Mouse (Mus musculus) intestine, postnatal 0 days (tissue): Measurements from ENCODE around the gene Tmcc1. TPM values are rescaled to one million over a fixed set of nuclear protein-coding genes. Genes with fewer than 3 reads are reported as not detected.

ENCODE experiments used
- ATAC-seq: fragments of 200-750 bp; cut with Nextera tagmentation; 2 replicates; pipeline ENCODE4 v1.8.0; 2017; ENCODE audit warnings: mild to moderate bottlenecking, moderate TSS enrichment, moderate library complexity
- H3K27ac ChIP-seq: fragments of 300-500 bp; sonication (generic); 2 replicates; pipeline ENCODE4 v1.5.1; 2014; ENCODE audit warnings: mild to moderate bottlenecking, low read depth, low read length, moderate library complexity
- H3K27me3 ChIP-seq: fragments of 300-500 bp; sonication (generic); replicated peaks from 2 replicates; pipeline ENCODE4 v1.6.1; 2014; ENCODE audit warnings: low read length, mixed read lengths; ENCODE audit not compliant: control insufficient read depth, insufficient read depth
- H3K36me3 ChIP-seq: fragments of 300-500 bp; sonication (generic); 2 replicates; pipeline ENCODE4 v1.6.1; 2014; ENCODE audit warnings: mild to moderate bottlenecking, moderate library complexity; ENCODE audit not compliant: control insufficient read depth, insufficient read depth
- H3K4me1 ChIP-seq: fragments of 300-500 bp; sonication (generic); replicated peaks from 2 replicates; pipeline ENCODE4 v1.6.1; 2014; ENCODE audit warnings: antibody characterized with exemption, low read length, mixed read lengths; ENCODE audit not compliant: control insufficient read depth, insufficient read depth
- H3K4me2 ChIP-seq: fragments of 300-500 bp; sonication (generic); replicated peaks from 2 replicates; pipeline ENCODE4 v1.6.1; 2014; ENCODE audit warnings: low read depth, mild to moderate bottlenecking, moderate library complexity
- H3K4me3 ChIP-seq: fragments of 300-500 bp; sonication (generic); 2 replicates; pipeline ENCODE4 v1.5.1; 2014; ENCODE audit warnings: low read depth, low read length
- H3K9ac ChIP-seq: fragments of 300-500 bp; sonication (generic); 2 replicates; pipeline ENCODE4 v1.6.1; 2014; ENCODE audit warnings: mild to moderate bottlenecking, low read depth, low read length
- H3K9me3 ChIP-seq: fragments of 300-500 bp; sonication (generic); 2 replicates; pipeline ENCODE4 v1.6.1; 2016; ENCODE audit warnings: mixed run types; ENCODE audit not compliant: control insufficient read depth
- CTCF ChIP-seq: sonication (generic); IDR thresholded peaks from 2 replicates; pipeline ENCODE4 v1.5.1; 2016; ENCODE audit warnings: low read depth, mild to moderate bottlenecking, control low read depth, antibody characterized with exemption, moderate library complexity
- WGBS: fragments of 180-500 bp; shearing (Covaris S2); extraction: QIAGEN DNeasy Blood & Tissue Kit; methylation state at CpG from one replicate; pipeline ENCODE4 v1.1.7; 2014; 5-methylcytosine and 5-hydroxymethylcytosine counted together
- polyA plus RNA-seq: library from polyadenylated mRNA; unstranded; fragments of >200 nt; fragmentation: Nextera tagmentation; extraction: Ambion mirVana; gene quantifications from 2 replicates; pipeline ENCODE4 v1.2.1, GENCODE M21; 2015

Gene Tmcc1
- polyA plus RNA-seq, 1 experiment from 2014 or later, result 8.0 TPM

DNA sequence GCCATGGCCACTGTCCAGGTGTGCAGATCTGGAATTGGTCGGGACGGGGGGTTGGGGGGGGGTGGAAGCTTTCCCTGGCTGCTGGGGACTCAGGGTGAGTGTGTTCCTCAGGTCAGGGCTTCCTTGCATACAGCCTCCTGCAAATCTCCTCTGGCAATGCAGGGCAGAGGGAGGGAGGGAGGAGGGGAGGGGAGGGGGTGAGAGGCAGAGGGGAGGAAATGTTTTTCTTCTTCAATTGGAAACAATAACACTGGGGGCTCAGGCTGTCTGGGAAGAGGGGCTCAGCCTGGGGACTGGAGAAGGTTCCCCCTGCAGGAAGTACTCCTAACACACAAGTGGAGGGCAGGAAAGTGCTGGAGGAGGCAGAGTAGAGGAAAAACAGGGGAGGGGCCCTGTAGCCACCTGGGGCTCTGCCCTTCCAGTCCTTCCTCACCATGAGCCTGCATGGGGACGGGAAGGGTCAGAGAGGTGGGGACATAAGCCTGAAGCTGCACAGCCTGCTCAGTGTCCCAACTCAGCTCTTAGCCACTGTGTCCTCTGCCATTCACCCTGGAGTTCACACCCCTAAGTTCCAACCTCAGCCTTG lies 195.5 kb downstream of the Tmcc1 start:
- Histone ChIP-seq H3K9me3 (no peaks in the 10 kb centered on the region), H3K4me3 (no peak overlapping the region), H3K4me2 (no peak overlapping the region), H3K27me3 (peaks cover 16% of the 10 kb centered on the region), H3K4me1 (no peaks in the 10 kb centered on the region), H3K36me3 (no peaks in the 10 kb centered on the region), H3K9ac (no peak overlapping the region), H3K27ac (no peak overlapping the region)
- WGBS, result 34% methylated on average over 3 of the region's 3 CpGs
- TF ChIP-seq CTCF, result peak; percentile 20; the same call in 1 of the 2 replicates
- no peak for ATAC-seq

- Histone ChIP-seq H3K9ac (no peak overlapping the region), H3K9me3 (no peaks in the 10 kb centered on the region), H3K4me1 (no peaks in the 10 kb centered on the region), H3K4me3 (no peak overlapping the region), H3K36me3 (no peaks in the 10 kb centered on the region), H3K4me2 (no peak overlapping the region), H3K27ac (peak overlapping the region; percentile 22; the same call in 1 of the 2 replicates), H3K27me3 (peaks cover 27% of the 10 kb centered on the region)
- no peak for ATAC-seq
- 47% methylated on average over 6 of the region's 6 CpGs for WGBS
- peak; percentile 66 for TF ChIP-seq CTCF
Observed at GRCm38 (mm10) chr6:115996171-115996851, 197.0 kb downstream of the Tmcc1 start.

DNA sequence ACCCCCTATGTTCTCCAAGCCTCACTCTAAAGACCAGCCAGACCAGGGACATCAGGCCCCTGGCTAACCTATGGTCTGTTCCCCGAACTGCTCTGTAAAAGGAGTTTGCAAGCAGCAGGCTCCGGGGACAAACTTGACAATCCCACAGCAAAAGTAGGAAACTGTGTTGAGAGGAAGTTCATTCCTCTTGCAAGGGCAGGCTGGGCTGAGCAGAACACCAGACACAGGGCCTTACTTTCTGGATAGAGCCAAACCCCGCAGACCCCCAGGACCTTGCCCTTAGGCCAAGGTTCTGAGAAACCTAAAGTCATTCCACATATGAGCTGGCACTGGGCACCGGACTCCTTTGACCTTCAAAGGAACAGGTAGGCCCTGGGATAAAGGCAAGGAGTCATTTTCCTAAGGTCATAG lies 197.8 kb downstream of the Tmcc1 start:
- H3K27me3 ChIP-seq, result peaks cover 27% of the 10 kb centered on the region
- H3K4me1 ChIP-seq, result no peaks in the 10 kb centered on the region
- no peak for TF ChIP-seq CTCF
- no peak for ATAC-seq
- H3K4me3 ChIP-seq, result no peak overlapping the region; the same call in 1 of the 2 replicates
- H3K9ac ChIP-seq, result no peak overlapping the region
- WGBS, result 57% methylated on average over 4 of the region's 4 CpGs
- peak overlapping the region; percentile 86 for H3K4me2 ChIP-seq
- no peaks in the 10 kb centered on the region for H3K9me3 ChIP-seq
- H3K27ac ChIP-seq, result 0 out of 2 replicates have a peak overlapping the region, but pooled peaks have one; percentile 22
- H3K36me3 ChIP-seq, result no peaks in the 10 kb centered on the region

DNA sequence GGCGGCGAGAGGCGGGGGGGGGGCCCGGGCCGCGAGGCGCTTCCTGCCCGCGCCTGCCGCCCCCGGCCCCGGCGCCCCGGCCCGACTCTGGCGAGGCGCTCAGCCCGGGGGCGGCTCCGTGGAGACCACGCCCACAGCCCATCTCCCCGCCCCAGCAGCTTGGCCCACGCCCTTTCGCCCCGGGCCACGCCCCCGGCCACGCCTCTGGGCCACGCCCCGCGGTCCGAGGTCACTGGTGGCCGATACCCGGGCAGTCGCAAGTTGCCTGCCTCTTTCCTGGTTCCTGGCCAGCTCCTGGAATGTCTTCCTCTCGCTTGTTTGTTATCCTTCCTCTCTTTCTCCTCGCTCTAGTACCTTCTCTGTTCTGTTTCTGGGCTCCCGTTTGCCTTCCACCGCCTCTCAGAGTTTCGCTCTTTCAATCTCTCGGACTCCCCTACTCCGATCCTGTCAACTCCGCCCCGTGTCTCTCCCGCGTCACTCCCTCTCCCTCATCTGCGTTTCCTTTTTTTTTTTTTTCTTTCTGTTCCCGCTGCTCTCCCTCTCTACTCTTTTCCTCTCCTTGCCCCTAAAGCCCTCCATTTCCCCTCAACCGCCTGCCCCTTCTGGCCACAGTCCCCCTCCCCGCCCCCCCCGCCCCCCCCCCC lies 198.3 kb downstream of the Tmcc1 start, which contains the start of gene Plxnd1:
TSS of gene Plxnd1 (minus strand) at position 129 of the 644 bp plus-strand sequence.
- H3K4me2 ChIP-seq, result peak within 1 kb of the TSS; percentile 86
- H3K4me1 ChIP-seq, result no peaks in the 10 kb centered on the region
- under 1% methylated on average over 37 of the region's 51 CpGs for WGBS

GRCm38 (mm10) chr6:115994146-115994876 lies 199.0 kb downstream of the Tmcc1 start:
- Histone ChIP-seq H3K9me3 (no peaks in the 10 kb centered on the region), H3K27ac (peak overlapping the region; percentile 73; the same call in 1 of the 2 replicates), H3K4me2 (peak overlapping the region; percentile 86), H3K36me3 (no peaks in the 10 kb centered on the region), H3K4me1 (no peaks in the 10 kb centered on the region), H3K4me3 (peak overlapping the region; percentile 52), H3K9ac (peak overlapping the region; percentile 38), H3K27me3 (peaks cover 27% of the 10 kb centered on the region)
- peak; percentile 10; the same call in 1 of the 2 replicates for TF ChIP-seq CTCF
- no peak; the same call in 1 of the 2 replicates for ATAC-seq
- under 1% methylated on average over 77 of the region's 93 CpGs for WGBS

More for the DNA sequence above, 198.3 kb downstream of the Tmcc1 start, which contains the start of gene Plxnd1:
- peak within 1 kb of the TSS; percentile 41 for H3K9ac ChIP-seq
- peak within 1 kb of the TSS; percentile 73 for H3K27ac ChIP-seq
- no peaks in the 10 kb centered on the region for H3K9me3 ChIP-seq
- H3K27me3 ChIP-seq, result peaks cover 27% of the 10 kb centered on the region
- TF ChIP-seq CTCF, result no peak
- peak within 1 kb of the TSS; percentile 52 for H3K4me3 ChIP-seq
- ATAC-seq, result peak; percentile 84
- no peaks in the 10 kb centered on the region for H3K36me3 ChIP-seq
